Mouse (Mus musculus) MEL-GATA-1-ER (cell line): ENCODE data around the gene Fermt3.
"Not testable (repeated sequence)": the region's sequence is repeated elsewhere in the genome, so short reads cannot be mapped to it uniquely, and the experiment has no call there.

Experiments
- DNase-seq: peaks from one replicate; pipeline ENCODE4 v3.0.0-alpha.2; 2012; ENCODE audit warnings: low read depth; ENCODE audit errors: extremely low read depth

Gene Fermt3

GRCm38 (mm10) chr19:7019191-7019590, at the start of gene Fermt3:
Gene Fermt3 (minus strand): TSS chr19:7019469.
- peak; percentile 86 for DNase-seq

GRCm38 (mm10) chr19:7068136-7068535, 48.9 kb upstream of the Fermt3 start:
- no peak for DNase-seq

GRCm38 (mm10) chr19:7067344-7068050, 48.2 kb upstream of the Fermt3 start:
- peak; percentile 51 for DNase-seq

- no peak for DNase-seq
These were observed 47.6 kb upstream of the Fermt3 start for GRCm38 (mm10) chr19:7066828-7067342.

- DNase-seq, result no peak
These were observed 47.0 kb upstream of the Fermt3 start for GRCm38 (mm10) chr19:7066034-7066827.

GRCm38 (mm10) chr19:7064571-7064970, 45.3 kb upstream of the Fermt3 start:
- peak; percentile 61 for DNase-seq

- no peak for DNase-seq
These were observed 43.6 kb upstream of the Fermt3 start for GRCm38 (mm10) chr19:7062916-7063315.

- no peak for DNase-seq
These were observed 42.8 kb upstream of the Fermt3 start for GRCm38 (mm10) chr19:7062110-7062509.

GRCm38 (mm10) chr19:7058541-7058940, 39.3 kb upstream of the Fermt3 start:
- DNase-seq, result no peak

- peak; percentile 80 for DNase-seq
These were observed 38.5 kb upstream of the Fermt3 start for GRCm38 (mm10) chr19:7057722-7058207.

- no peak for DNase-seq
These were observed 38.0 kb upstream of the Fermt3 start for GRCm38 (mm10) chr19:7057126-7057721.

- peak; percentile 59 for DNase-seq
These were observed 37.2 kb upstream of the Fermt3 start, which contains the start of gene Macrod1 for GRCm38 (mm10) chr19:7056248-7057087. Gene Macrod1 (plus strand): TSS chr19:7056810.

GRCm38 (mm10) chr19:7055173-7055572, 35.9 kb upstream of the Fermt3 start:
- DNase-seq, result no peak

- no peak for DNase-seq
These were observed 35.5 kb upstream of the Fermt3 start for GRCm38 (mm10) chr19:7054772-7055171.

GRCm38 (mm10) chr19:7053382-7053781, 34.1 kb upstream of the Fermt3 start:
- not testable (repeated sequence) for DNase-seq

- no peak for DNase-seq
These were observed 25.4 kb upstream of the Fermt3 start for GRCm38 (mm10) chr19:7044706-7045105.

GRCm38 (mm10) chr19:7044279-7044678, 25.0 kb upstream of the Fermt3 start:
- DNase-seq, result no peak

GRCm38 (mm10) chr19:7041171-7041570, 21.9 kb upstream of the Fermt3 start:
- DNase-seq, result no peak

- peak; percentile 45 for DNase-seq
These were observed 21.4 kb upstream of the Fermt3 start for GRCm38 (mm10) chr19:7040637-7041130.

- peak; percentile 100 for DNase-seq
These were observed 20.8 kb upstream of the Fermt3 start, which contains the start of gene Stip1 for GRCm38 (mm10) chr19:7039841-7040636. Gene Stip1 (minus strand): TSS chr19:7039967.
